Mouse (Mus musculus): ENCODE data around the gene Abcc5. TPM values are rescaled to one million over a fixed set of nuclear protein-coding genes. Genes with fewer than 3 reads are reported as not detected.

Gene Abcc5
- polyA plus RNA-seq, 1 experiment from 2014 or later, result 77.0 TPM

- peaks cover 63% of the 10 kb centered on the region for H3K36me3 ChIP-seq
- no peaks in the 10 kb centered on the region for H3K27me3 ChIP-seq
- H3K4me1 ChIP-seq, result no peaks in the 10 kb centered on the region
- H3K9me3 ChIP-seq, result no peaks in the 10 kb centered on the region
- no peak for ATAC-seq (ENCODE audit: insufficient number of reproducible peaks, insufficient read depth, low FRiP score, low TSS enrichment, low read depth)
- no peak overlapping the region for H3K27ac ChIP-seq
- no peak overlapping the region for H3K9ac ChIP-seq
- no peak overlapping the region for H3K4me3 ChIP-seq
- WGBS, result 93% methylated on average over 1 of the region's 1 CpGs
- no peak overlapping the region for H3K4me2 ChIP-seq
Measured at GRCm38 (mm10) chr16:20354011-20354410, 72.2 kb downstream of the Abcc5 start.

GRCm38 (mm10) chr16:20345464-20345863, 80.7 kb downstream of the Abcc5 start:
- 83% methylated on average over 1 of the region's 1 CpGs for WGBS
- no peak for ATAC-seq (ENCODE audit: insufficient number of reproducible peaks, insufficient read depth, low FRiP score, low TSS enrichment, low read depth)
- H3K4me1 ChIP-seq, result no peaks in the 10 kb centered on the region
- H3K9ac ChIP-seq, result no peak overlapping the region
- H3K36me3 ChIP-seq, result peaks cover 56% of the 10 kb centered on the region
- H3K4me3 ChIP-seq, result no peak overlapping the region
- H3K27me3 ChIP-seq, result no peaks in the 10 kb centered on the region
- no peak overlapping the region for H3K4me2 ChIP-seq
- H3K27ac ChIP-seq, result no peak overlapping the region
- no peaks in the 10 kb centered on the region for H3K9me3 ChIP-seq

- no peak overlapping the region for H3K4me3 ChIP-seq
- H3K27ac ChIP-seq, result no peak overlapping the region
- H3K4me2 ChIP-seq, result no peak overlapping the region
- WGBS, result 97% methylated on average over 3 of the region's 3 CpGs
- ATAC-seq (ENCODE audit: insufficient number of reproducible peaks, insufficient read depth, low FRiP score, low TSS enrichment, low read depth), result no peak
- peaks cover 78% of the 10 kb centered on the region for H3K36me3 ChIP-seq
- no peaks in the 10 kb centered on the region for H3K9me3 ChIP-seq
- no peak overlapping the region for H3K9ac ChIP-seq
- H3K27me3 ChIP-seq, result no peaks in the 10 kb centered on the region
- no peaks in the 10 kb centered on the region for H3K4me1 ChIP-seq
Measured at GRCm38 (mm10) chr16:20338616-20339015, 87.6 kb downstream of the Abcc5 start.

GRCm38 (mm10) chr16:20334918-20335317, 91.3 kb downstream of the Abcc5 start:
- peaks cover 80% of the 10 kb centered on the region for H3K36me3 ChIP-seq
- H3K27ac ChIP-seq, result no peak overlapping the region
- no peak overlapping the region for H3K4me2 ChIP-seq
- H3K9ac ChIP-seq, result no peak overlapping the region
- H3K4me1 ChIP-seq, result no peaks in the 10 kb centered on the region
- no peak overlapping the region for H3K4me3 ChIP-seq
- ATAC-seq (ENCODE audit: insufficient number of reproducible peaks, insufficient read depth, low FRiP score, low TSS enrichment, low read depth), result no peak
- WGBS, result 93% methylated on average over 8 of the region's 8 CpGs
- H3K27me3 ChIP-seq, result no peaks in the 10 kb centered on the region
- H3K9me3 ChIP-seq, result no peaks in the 10 kb centered on the region

- Histone ChIP-seq H3K9ac (no peak overlapping the region), H3K4me3 (no peak overlapping the region), H3K27me3 (no peaks in the 10 kb centered on the region), H3K36me3 (peaks cover 35% of the 10 kb centered on the region), H3K4me1 (no peaks in the 10 kb centered on the region), H3K9me3 (no peaks in the 10 kb centered on the region), H3K4me2 (no peak overlapping the region), H3K27ac (no peak overlapping the region)
- no peak for ATAC-seq (ENCODE audit: insufficient number of reproducible peaks, insufficient read depth, low FRiP score, low TSS enrichment, low read depth)
- 91% methylated on average over 5 of the region's 5 CpGs for WGBS
Measured at GRCm38 (mm10) chr16:20328306-20328705, 97.9 kb downstream of the Abcc5 start.

GRCm38 (mm10) chr16:20325286-20325685, 100.9 kb downstream of the Abcc5 start, which contains the start of gene Cyp2ab1:
Gene Cyp2ab1 (minus strand): TSS chr16:20325404.
- 74% methylated on average over 5 of the region's 5 CpGs for WGBS
- ATAC-seq (ENCODE audit: insufficient number of reproducible peaks, insufficient read depth, low FRiP score, low TSS enrichment, low read depth), result no peak
- no peak within 1 kb of the TSS for H3K9ac ChIP-seq

GRCm38 (mm10) chr16:20323907-20324306, 102.3 kb downstream of the Abcc5 start:
- Histone ChIP-seq H3K27ac (no peak overlapping the region), H3K9ac (no peak overlapping the region), H3K9me3 (no peaks in the 10 kb centered on the region), H3K36me3 (peaks cover 5% of the 10 kb centered on the region), H3K4me2 (no peak overlapping the region), H3K4me1 (no peaks in the 10 kb centered on the region), H3K27me3 (no peaks in the 10 kb centered on the region), H3K4me3 (no peak overlapping the region)
- WGBS, result 75% methylated on average over 5 of the region's 5 CpGs
- ATAC-seq (ENCODE audit: insufficient number of reproducible peaks, insufficient read depth, low FRiP score, low TSS enrichment, low read depth), result no peak

More at GRCm38 (mm10) chr16:20325286-20325685, 100.9 kb downstream of the Abcc5 start, which contains the start of gene Cyp2ab1:
- Histone ChIP-seq H3K27me3 (no peaks in the 10 kb centered on the region), H3K4me2 (no peak within 1 kb of the TSS), H3K36me3 (peaks cover 13% of the 10 kb centered on the region), H3K27ac (no peak within 1 kb of the TSS), H3K4me3 (no peak within 1 kb of the TSS), H3K9me3 (no peaks in the 10 kb centered on the region), H3K4me1 (no peaks in the 10 kb centered on the region)

GRCm38 (mm10) chr16:20322274-20322673, 103.9 kb downstream of the Abcc5 start:
- no peaks in the 10 kb centered on the region for H3K36me3 ChIP-seq
- no peaks in the 10 kb centered on the region for H3K27me3 ChIP-seq
- H3K4me1 ChIP-seq, result no peaks in the 10 kb centered on the region
- no peak for ATAC-seq (ENCODE audit: insufficient number of reproducible peaks, insufficient read depth, low FRiP score, low TSS enrichment, low read depth)
- WGBS, result 87% methylated on average over 4 of the region's 4 CpGs
- no peak overlapping the region for H3K4me3 ChIP-seq
- H3K9ac ChIP-seq, result no peak overlapping the region
- H3K27ac ChIP-seq, result no peak overlapping the region
- no peaks in the 10 kb centered on the region for H3K9me3 ChIP-seq
- H3K4me2 ChIP-seq, result no peak overlapping the region

GRCm38 (mm10) chr16:20316770-20317169, 109.4 kb downstream of the Abcc5 start:
- Histone ChIP-seq H3K36me3 (no peaks in the 10 kb centered on the region), H3K4me1 (no peaks in the 10 kb centered on the region), H3K4me3 (no peak overlapping the region), H3K27ac (no peak overlapping the region), H3K27me3 (no peaks in the 10 kb centered on the region), H3K9ac (no peak overlapping the region), H3K9me3 (no peaks in the 10 kb centered on the region), H3K4me2 (no peak overlapping the region)
- ATAC-seq (ENCODE audit: insufficient number of reproducible peaks, insufficient read depth, low FRiP score, low TSS enrichment, low read depth), result no peak
- WGBS, result 81% methylated on average over 6 of the region's 6 CpGs

- Histone ChIP-seq H3K9ac (no peak overlapping the region), H3K36me3 (no peaks in the 10 kb centered on the region), H3K9me3 (no peaks in the 10 kb centered on the region), H3K27me3 (no peaks in the 10 kb centered on the region), H3K27ac (no peak overlapping the region), H3K4me1 (no peaks in the 10 kb centered on the region), H3K4me2 (no peak overlapping the region), H3K4me3 (no peak overlapping the region)
- 87% methylated on average over 4 of the region's 4 CpGs for WGBS
- no peak for ATAC-seq (ENCODE audit: insufficient number of reproducible peaks, insufficient read depth, low FRiP score, low TSS enrichment, low read depth)
Measured at GRCm38 (mm10) chr16:20315266-20315665, 110.9 kb downstream of the Abcc5 start.

- 72% methylated on average over 14 of the region's 14 CpGs for WGBS
- Histone ChIP-seq H3K9ac (no peak overlapping the region), H3K4me2 (no peak overlapping the region), H3K27me3 (no peaks in the 10 kb centered on the region), H3K36me3 (no peaks in the 10 kb centered on the region), H3K27ac (no peak overlapping the region), H3K9me3 (no peaks in the 10 kb centered on the region), H3K4me3 (no peak overlapping the region), H3K4me1 (no peaks in the 10 kb centered on the region)
- no peak for ATAC-seq (ENCODE audit: insufficient number of reproducible peaks, insufficient read depth, low FRiP score, low TSS enrichment, low read depth)
Measured at GRCm38 (mm10) chr16:20312272-20312671, 113.9 kb downstream of the Abcc5 start.

GRCm38 (mm10) chr16:20301770-20302649, 124.2 kb downstream of the Abcc5 start, which contains the start of gene Parl:
Gene Parl (minus strand): TSS chr16:20302387.
- Histone ChIP-seq H3K4me2 (peak within 1 kb of the TSS; percentile 82), H3K36me3 (peaks cover 9% of the 10 kb centered on the region), H3K9me3 (no peaks in the 10 kb centered on the region), H3K27me3 (no peaks in the 10 kb centered on the region), H3K9ac (peak within 1 kb of the TSS; percentile 86), H3K4me1 (peaks cover 19% of the 10 kb centered on the region), H3K27ac (peak within 1 kb of the TSS; percentile 81), H3K4me3 (peak within 1 kb of the TSS; percentile 88)
- ATAC-seq (ENCODE audit: insufficient number of reproducible peaks, insufficient read depth, low FRiP score, low TSS enrichment, low read depth), result peak; percentile 75
- under 1% methylated on average over 52 of the region's 52 CpGs for WGBS
